Mouse (Mus musculus) kidney, adult 18-20 months (tissue): ENCODE measurements around the gene Usp6nl.

Source experiments
- DNase-seq: peaks from one replicate; pipeline ENCODE4 v3.0.0; 2021

The Usp6nl gene

DNA sequence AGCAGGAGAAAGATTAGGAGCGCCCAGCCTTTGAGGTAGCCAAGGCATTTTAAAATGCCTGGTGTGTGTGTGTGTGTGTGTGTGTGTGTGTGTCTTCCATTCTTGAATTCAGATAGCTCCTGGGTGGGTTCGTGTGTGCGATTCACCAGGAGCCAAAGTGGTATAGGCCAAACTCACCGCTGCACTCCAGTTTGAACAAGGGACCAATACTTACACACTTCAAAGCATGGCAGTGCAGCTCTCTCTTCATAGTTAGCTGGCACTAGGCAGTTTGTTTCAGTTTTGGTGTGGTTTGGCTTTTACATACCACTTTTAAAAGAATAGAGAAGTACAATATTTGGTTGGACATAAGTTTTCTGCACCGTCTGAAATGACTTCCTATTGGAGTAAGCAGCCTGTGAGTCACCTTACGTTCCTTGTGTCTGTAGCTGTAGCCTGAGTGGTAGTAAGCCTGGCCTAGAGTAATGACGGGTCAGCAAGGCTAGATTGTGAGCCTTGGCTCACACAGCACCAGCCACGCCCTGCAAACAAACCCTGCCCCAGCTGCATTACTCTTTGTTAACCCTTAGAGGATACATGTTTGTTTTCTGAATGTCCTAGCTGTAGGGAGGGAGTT is 56.2 kb downstream of the Usp6nl start:
- DNase-seq: no peak

DNA sequence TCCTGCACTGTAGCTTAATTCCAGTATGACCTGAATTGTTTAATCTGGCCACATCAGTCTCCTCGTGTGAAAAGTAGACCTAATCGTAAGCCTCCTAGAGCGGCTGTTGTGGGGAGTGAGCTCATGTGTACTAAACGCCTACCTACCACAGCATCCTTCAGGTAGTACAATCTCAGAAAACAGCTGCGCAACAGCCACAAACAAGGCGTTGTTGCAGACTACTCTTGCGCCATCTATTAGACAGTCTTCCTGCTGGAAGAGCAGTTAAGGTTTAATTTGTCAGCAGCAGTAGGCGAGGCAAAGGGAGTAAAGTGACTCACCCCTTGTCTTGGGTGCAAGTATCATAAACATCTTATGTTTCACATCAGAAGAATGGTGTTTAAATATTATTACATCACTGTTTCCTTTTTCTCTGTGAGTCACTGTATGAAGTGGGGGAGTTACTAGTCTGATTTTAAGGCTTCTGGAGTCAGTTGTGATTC is 57.3 kb downstream of the Usp6nl start:
- no peak for DNase-seq

DNA sequence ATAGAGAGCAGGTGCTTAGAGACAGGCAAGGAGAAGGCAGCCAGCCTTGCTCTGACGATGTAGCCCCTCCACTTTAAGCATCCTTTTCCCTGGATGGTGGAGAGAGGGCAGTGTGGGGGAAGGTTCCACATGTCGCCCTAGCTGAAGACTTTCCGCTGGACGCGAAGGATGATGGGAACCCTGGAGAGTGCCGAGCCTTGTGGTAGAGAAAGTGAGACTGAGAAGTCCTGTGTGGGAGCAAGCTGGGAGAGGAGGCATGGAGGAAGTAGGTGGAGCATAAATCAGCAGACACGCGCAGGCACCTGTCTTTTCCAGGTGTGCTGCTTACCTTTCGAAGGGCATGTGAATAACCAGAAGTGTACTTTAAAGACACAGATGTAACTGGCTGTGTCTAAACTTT is 57.9 kb downstream of the Usp6nl start:
- no peak for DNase-seq

DNA sequence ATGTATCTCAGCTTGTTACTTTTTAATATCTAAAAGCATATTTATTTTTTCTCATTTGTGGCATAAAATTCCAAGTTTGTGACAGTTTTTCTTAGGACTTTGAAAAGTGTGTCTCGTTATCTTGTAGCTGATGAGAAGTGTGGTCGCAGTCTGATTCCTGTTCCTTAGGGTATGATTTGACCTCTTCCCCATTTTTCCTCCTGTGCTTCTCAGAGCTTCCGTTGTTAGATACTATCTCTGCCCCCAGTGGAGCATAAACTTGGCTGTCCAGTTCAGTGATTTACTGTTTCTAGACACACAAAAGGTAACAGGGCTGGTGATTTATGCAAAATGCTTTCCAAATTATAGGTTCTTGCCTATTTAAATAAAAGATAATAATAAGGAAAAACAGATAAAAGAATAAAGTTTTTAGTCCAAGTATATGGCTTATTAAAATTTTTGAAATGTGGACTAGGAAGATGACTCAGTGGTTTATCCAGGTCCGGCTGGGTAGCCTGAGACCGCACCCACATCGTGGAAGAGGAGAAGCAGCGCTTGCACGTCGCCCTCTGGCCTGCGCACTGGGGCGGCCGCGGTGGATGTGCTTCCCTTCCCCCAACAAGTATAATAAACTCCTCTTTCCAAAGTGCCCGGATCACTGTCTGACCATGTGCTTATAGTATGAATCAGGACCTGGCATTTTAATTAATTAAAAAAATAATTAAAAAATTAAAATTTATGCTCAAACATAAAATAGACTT is 62.1 kb downstream of the Usp6nl start:
- no peak for DNase-seq

DNA sequence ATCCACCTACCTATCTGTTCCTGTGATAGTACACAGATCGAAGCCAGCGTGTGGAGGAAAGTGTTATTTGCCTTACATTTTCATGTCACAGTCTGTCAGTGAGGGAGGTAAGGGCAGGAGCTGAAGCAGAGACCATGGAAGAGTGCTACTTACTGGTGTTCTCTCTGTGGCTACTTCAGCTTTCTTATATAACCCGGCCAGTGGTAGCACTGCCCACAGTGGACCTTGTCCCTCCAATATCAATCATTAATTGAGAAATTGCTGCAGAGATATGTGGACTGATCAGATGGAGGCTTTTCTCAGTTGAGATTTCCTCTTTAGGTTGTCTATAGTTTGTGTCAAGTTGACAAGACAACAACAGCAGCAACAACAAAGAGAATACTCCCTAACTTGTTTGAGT is 66.7 kb downstream of the Usp6nl start:
- DNase-seq: no peak

DNA sequence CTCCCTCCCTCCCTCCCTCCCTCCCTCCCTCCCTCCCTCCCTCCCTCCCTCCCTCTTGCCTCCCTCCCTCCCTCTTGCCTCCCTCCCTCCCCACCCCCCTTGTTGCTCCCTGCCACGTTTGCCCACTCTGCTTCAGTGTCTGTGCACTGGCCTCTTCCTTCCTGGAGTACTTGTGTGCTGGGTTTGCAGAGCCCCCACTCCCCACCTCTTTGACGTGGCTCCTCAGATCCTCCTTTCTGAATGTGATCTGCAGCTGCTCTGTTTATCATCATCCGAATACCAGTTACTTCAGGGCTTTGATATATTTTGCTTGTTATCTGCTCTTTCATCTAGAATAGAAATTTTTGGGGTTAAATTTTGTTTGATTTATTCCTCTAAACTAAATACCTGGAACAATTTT is 68.8 kb downstream of the Usp6nl start:
- DNase-seq: no peak

DNA sequence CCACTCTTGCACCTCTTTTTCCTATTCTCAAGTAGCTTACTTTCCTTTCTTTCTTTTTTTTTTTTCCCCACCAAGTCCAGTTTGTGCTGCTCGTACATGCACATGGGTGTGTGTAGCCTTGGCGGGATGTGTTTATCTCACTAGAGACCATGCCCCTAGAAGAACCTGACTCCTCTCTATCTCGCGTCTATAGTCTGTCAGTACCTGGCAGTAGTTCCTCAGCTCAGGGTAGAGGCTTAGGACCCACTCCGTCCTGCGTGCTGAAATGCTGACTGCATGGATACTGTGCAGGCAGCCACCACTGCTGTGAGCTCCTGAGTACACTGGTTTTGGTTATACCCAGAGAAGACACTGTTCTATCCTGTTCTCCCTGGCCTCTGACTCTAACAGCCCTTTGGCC is 69.5 kb downstream of the Usp6nl start:
- no peak for DNase-seq

DNA sequence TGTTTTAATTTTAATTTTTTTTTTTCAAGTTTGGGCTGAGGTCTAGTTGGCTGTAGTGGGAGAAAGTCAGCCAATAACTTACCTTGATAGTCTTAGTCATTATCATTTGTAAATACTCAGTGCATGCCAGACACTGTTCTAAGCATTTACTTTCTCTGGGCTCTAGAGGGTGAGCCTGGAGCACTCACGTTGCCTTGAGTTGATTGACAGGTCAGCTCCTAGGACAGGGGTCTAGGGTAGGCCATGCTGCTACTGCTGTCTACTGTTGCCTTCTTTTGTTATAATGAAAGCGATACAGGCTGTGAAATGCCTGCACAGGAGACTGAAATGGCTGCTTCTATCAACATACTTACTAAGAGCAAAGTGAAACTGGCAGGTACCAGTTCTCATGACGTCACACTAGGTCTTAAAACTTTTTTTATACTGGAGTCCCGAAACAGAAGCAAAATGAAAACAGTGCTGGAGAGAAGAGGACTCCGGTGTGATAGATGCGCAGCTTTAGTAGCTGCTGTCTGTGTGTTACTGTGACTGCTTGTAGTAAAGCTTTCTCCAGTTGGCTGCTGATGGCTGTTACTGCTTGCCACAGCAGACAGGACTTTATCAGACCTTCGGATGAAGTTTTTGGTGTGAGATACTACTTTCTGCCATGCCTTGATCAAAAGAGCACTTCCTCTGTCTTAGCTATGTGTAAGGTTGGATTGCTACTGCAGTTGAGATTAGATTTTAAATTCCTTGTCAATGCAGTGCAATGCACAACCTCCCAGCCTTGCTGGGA is 73.6 kb downstream of the Usp6nl start:
- no peak for DNase-seq

DNA sequence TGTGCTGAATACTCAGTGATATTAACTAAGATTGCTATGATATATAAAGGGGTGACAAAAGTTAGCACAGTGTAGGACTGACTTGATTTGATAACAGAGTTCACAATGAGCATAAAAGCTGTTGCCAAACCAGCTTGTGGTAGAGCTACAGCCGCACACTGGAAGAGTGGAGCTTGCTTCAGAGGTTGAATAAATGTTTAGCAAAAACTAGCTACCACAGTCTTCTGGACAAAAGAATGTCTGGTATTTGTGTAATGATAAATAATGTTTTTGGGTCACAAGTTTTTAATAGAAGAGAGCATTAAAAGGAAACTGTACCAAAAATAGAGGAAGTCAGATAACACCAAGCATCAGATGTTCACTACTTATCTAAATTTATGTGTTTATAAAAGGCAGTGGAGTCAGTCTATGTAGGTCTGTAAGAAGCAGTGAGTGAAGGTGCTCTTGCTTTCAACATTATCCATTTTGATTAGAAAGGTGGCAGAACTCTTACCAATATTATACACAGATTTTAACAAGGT is 74.2 kb downstream of the Usp6nl start:
- DNase-seq: no peak

DNA sequence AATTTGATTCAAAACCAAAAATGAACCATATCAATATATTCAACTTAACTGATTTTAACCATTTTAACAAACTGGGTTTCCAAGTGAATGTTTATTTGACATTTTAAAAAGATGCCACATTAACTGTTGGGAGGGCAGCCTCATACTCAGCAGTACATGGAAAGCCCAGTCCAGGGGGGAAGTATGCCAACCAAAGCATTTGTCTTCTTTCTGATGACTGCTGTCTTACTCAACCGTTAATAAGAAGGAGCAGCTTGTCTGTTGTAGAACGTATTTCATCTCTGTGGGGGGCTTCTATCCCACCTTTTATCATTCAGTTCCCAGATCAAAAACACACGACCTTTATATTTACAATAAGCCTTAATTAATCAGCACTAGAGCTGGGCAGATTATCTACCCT is 74.7 kb downstream of the Usp6nl start:
- DNase-seq: no peak

DNA sequence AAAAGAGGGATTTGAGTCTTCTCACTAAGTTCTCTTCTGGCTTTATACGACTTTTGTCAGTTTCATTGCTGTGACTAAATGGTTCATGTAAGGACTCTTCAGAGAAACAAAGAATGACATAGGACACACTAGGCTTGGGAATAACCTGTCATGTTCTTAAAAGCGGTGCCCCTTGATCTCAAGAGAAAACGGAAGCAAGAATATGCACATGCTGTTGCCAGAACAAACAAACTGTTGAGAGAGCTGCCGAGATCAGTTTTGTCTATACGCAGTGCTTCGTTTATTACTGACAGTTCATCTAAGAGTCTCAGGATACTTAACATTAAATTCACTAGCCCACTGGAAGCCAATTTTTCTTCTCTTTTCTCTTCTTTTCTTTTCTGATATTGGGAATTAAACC is 76.4 kb downstream of the Usp6nl start:
- no peak for DNase-seq

DNA sequence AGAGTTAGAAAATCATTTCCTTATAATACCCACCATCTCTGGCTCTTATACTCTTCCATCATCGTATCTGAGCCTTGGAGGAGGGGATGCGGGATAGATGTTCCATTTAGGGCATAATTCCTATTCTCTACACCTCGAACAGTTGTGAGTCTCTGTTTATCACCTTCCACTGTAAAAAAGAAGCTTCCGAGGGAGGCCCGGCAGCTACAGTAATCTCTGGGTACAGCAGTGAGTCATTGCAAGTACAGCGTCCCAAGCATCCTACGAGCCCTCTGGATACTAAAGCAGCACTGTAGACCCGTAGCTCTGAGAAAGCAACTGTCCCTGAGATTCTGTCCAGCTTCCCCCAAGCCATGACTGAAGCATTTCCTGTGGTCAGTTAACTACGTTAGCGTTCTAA is 78.6 kb downstream of the Usp6nl start:
- DNase-seq: no peak

DNA sequence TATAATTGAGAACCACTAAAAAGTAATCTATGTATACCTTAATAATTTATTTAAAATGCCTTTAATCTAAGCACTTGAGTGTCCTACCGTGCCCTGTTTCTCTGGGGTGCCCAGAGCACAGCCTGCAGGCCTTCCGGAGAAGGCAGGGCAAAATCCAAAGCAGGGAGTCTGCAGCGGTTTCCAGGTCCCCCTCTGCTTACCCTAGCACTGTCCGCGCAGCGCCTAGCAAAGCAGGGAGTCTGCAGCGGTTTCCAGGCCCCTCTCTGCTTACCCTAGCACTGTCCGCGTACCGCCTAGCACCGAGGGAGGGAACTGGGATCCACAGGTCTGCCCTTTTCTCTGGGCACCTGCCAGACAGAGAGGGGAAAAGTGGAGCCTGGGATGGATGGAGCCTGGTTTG is 80.9 kb downstream of the Usp6nl start:
- no peak for DNase-seq

DNA sequence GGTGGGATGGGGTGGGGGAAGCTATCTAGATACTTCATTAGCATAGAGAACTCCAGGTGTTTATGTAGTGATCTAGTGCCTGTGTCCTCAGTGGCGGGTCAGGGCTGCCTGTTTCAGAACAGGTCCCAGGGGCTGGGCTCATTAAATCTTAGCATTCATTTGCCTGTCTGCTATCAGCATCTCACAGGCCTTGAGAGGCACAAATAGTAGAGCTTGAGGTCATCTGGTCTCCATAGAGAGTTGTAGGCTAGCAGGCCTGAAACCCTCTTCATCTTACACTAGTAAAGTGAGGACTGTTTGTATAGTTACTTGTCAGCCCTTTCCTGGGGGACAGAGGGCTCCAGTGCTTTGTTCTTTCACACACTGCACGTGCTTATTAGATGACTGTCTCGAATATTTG is 81.5 kb downstream of the Usp6nl start:
- no peak for DNase-seq

DNA sequence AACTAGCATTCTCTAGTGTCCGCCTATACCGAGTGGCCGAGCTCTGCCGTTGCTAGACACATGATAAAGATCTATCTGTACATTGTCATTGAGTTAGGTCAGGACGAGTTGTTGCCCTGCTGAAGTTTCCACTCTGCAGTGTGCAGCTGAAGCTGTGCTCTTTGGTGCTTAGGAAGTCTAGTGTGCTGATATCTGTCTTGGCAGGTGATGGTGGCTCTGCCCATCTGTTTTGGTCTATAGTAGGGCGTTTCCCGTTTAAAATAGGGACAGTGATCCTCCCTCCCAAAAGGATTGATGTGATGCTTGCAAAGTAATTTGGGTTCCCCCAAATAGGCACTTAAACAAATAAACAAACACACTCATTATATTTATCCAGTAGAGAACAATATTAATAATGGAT is 82.2 kb downstream of the Usp6nl start:
- no peak for DNase-seq

DNA sequence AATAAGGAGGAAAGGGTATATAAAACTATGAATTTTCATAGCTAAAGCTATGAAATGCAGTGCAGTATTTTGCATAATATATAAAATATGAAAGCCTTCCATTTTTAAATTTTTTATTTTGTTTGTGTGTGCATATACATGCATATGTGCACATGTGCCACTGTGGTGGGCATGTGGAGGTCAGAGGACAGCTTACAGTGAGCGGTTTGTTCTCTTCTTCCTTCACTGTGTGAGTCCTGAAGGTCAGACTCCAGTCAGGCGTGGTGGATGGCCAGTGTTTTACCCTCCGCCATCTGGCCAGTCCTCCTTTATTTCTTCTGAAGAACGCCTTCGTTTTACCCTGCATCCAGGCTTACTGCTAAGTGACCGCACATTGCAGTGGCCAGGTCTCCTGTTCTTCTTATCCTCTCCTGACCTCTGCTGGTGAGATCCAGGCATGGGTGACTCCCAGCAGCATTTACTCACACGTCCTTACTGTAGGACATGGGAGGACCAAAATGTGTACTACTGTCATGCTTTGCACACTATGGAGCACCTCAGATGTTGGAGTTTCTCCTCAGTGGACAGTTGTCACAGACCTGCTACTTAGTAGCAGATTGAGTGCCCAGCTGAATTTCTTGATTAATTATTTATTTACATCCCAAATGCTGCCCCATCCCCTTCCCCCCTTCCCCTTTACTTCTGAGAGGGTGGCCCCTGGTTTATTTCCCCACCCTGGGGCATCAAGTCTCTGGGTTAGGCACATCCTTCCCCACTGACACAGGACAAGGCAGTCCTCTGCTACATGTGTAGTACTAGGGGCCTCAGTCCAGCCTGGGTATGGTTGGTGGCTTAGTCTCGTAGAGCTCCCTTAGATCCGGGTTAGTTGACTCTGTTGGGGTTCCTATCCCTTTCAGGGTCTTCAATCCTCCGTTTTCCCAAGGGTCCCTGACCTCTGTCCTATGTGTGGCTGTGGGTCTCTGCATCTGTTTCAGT is 82.9 kb downstream of the Usp6nl start:
- peak; percentile 83 for DNase-seq

DNA sequence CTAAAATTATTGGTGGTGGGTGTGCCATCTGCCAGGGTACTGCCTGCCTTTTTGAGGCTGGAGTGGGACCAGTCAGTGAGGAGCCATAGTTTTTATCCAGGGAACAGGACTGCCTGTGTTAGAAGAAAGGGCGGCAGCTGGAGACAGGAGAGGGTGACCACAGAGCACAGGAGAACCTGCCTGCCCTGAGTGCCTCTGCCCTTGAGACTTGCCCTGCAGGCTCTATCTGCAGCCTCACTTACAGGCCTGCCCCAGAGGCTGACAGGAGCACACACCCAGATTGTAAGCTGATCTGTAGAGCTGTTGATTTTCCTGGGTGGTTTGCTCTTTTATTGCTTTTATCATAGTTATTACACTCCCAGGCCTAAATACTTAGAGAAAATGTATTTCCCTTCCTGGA is 85.2 kb downstream of the Usp6nl start:
- DNase-seq: no peak

DNA sequence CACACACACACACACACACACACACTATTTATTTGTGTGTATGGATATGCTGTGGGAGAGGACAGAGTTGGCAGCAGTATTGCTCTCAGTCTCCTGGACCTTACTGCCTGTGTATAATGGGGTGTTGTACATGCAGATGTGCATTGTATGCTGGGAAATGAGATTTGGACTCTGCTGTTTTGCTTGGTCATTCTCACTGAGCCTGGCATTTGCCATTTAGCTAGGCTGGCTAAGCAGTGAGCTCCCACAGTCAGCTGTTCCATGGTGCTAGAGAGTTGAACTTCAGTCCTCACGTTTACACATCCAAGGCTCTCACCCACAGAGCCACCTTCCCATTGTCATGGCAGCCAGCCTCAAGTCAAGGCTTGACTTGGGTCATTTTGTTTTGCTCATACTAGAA is 90.2 kb downstream of the Usp6nl start:
- no peak for DNase-seq

DNA sequence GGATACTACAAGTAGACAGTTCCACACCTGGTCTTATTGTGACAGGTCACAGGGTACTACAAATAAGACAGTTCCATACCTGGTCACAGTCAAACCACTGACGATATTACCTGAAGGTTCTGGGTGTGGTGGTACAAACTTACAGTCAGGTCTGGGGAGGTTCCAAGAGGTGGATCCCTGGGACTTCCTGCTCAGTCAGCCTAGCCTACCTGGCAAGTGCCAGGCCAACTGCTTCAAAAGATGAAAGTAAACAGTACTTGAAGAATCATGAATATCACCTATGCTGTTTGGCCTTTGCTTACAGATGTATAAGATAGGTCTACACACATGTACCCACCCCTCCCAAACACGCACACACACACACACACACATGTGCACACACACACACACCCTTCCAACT is 91.3 kb downstream of the Usp6nl start:
- DNase-seq: no peak

DNA sequence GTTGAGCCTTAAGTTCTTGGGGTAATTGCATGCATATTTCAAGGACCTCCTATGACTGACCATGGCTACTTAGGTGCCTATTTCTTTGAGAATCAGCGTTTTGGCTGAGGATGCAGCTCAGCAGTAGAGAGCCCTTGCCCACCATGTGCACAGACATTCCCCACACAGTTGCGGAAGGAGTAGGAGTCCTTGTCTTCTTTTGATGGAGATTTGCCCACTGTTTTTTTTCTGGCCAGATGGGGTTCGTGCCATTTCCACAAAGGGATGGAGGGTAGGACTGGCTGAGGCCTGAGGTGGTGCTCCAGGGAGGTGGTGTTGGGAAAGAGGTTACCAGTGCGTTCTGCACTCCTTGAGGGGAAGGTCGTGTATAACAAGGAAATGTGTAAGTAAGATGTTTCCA is 91.9 kb downstream of the Usp6nl start:
- DNase-seq: no peak

DNA sequence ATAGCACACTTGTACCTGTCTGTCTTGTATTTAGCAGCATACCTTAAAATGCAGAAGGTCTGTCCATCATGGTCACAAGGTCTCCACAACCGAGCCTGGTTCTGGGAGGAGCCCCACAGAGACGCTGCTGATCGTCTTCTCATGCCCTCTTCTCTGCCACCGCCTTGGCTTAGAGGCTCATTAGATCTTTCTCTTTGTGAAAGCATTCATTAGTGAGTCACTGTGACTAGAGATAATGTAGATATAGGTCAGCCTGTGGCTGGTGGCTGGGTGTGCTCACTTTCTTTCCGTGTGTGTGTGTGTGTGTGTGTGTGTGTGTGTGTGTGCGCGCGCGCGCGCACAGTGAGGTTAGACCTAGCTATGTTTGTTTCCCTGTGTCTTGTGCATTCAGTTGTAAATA is 94.7 kb downstream of the Usp6nl start:
- DNase-seq: no peak

DNA sequence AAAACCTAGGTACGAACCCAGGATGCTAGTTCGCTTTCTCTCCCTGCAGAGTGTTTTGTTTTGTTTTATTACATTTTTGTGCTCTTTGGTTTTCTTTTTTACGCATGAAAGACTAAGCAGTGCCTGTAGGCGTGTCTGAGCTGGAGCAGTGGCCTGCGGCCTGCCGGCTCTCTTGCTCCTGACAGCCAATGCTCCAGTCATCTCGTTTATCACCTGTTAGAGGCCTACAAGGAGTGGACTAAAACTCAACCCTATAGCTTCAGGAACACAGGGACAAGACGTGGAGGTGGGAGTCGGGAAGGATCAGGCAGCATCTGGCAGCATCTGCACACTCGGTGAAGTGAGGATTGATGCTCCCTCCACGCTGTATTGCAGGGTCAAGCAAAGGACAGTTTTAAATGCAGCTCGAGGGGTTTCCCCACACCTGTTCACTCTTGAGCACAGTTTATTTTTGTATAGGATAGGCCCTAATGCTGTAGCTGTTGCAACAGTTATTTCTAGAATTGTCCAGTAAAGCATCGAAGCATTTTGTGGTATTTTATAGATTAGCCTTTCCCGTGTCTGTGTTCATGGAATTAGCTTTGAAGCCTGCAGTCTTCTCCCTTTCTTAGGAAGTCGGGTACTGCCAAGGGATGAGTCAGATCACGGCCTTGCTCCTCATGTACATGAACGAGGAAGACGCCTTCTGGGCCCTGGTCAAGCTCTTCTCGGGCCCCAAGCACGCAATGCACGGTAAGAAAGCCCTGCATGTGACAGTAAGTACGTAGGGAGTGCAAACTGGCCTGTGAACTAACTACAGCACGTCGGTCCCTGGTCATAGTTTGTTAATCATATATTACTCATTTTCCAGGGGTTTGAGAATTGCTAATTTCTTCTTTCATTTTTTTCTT is 101.4 kb downstream of the Usp6nl start:
- DNase-seq: no peak
